Mouse (Mus musculus) embryonic facial prominence, embryonic 13.5 days (tissue): Measurements from ENCODE around the gene Agap2. TPM values are rescaled to one million over a fixed set of nuclear protein-coding genes. Genes with fewer than 3 reads are reported as not detected.

ENCODE experiments used
- ATAC-seq: fragments of 200-750 bp; cut with Nextera tagmentation; 2 replicates; pipeline ENCODE4 v1.8.0; 2017; ENCODE audit warnings: low read depth; ENCODE audit not compliant: insufficient number of reproducible peaks, insufficient read depth, low FRiP score, low TSS enrichment
- H3K27ac ChIP-seq: fragments of 300-500 bp; sonication (generic); 2 replicates; pipeline ENCODE4 v1.5.1; 2015; ENCODE audit warnings: moderate library complexity, mild to moderate bottlenecking, inconsistent platforms
- H3K27me3 ChIP-seq: fragments of 300-500 bp; sonication (generic); 2 replicates; pipeline ENCODE4 v1.6.1; 2015; ENCODE audit warnings: mild to moderate bottlenecking, inconsistent platforms
- H3K36me3 ChIP-seq: fragments of 300-500 bp; sonication (generic); 2 replicates; pipeline ENCODE4 v1.6.1; 2015; ENCODE audit warnings: mild to moderate bottlenecking, inconsistent platforms
- H3K4me1 ChIP-seq: fragments of 300-500 bp; sonication (generic); 2 replicates; pipeline ENCODE4 v1.6.1; 2015; ENCODE audit warnings: inconsistent platforms
- H3K4me2 ChIP-seq: fragments of 300-500 bp; sonication (generic); 2 replicates; pipeline ENCODE4 v1.6.1; 2015; ENCODE audit warnings: moderate library complexity, mild to moderate bottlenecking, inconsistent platforms
- H3K4me3 ChIP-seq: fragments of 300-500 bp; sonication (generic); 2 replicates; pipeline ENCODE4 v1.5.1; 2015; ENCODE audit warnings: mild to moderate bottlenecking, inconsistent platforms
- H3K9ac ChIP-seq: fragments of 300-500 bp; sonication (generic); 2 replicates; pipeline ENCODE4 v1.6.1; 2015; ENCODE audit warnings: mild to moderate bottlenecking, inconsistent platforms
- H3K9me3 ChIP-seq: fragments of 300-500 bp; sonication (generic); 2 replicates; pipeline ENCODE4 v1.6.1; 2016; ENCODE audit warnings: inconsistent platforms
- WGBS: fragments of 180-500 bp; shearing (Covaris S2); methylation state at CpG from one replicate; pipeline ENCODE4 v1.1.7; 2015; ENCODE audit warnings: mixed read lengths; 5-methylcytosine and 5-hydroxymethylcytosine counted together
- polyA plus RNA-seq: library from polyadenylated mRNA; unstranded; fragments of >200 nt; fragmentation: Nextera tagmentation; extraction: Ambion mirVana; gene quantifications from 2 replicates; pipeline ENCODE4 v1.2.1, GENCODE M21; 2015

Agap2 gene
- polyA plus RNA-seq, 1 experiment from 2014 or later, result 0.34 TPM

DNA sequence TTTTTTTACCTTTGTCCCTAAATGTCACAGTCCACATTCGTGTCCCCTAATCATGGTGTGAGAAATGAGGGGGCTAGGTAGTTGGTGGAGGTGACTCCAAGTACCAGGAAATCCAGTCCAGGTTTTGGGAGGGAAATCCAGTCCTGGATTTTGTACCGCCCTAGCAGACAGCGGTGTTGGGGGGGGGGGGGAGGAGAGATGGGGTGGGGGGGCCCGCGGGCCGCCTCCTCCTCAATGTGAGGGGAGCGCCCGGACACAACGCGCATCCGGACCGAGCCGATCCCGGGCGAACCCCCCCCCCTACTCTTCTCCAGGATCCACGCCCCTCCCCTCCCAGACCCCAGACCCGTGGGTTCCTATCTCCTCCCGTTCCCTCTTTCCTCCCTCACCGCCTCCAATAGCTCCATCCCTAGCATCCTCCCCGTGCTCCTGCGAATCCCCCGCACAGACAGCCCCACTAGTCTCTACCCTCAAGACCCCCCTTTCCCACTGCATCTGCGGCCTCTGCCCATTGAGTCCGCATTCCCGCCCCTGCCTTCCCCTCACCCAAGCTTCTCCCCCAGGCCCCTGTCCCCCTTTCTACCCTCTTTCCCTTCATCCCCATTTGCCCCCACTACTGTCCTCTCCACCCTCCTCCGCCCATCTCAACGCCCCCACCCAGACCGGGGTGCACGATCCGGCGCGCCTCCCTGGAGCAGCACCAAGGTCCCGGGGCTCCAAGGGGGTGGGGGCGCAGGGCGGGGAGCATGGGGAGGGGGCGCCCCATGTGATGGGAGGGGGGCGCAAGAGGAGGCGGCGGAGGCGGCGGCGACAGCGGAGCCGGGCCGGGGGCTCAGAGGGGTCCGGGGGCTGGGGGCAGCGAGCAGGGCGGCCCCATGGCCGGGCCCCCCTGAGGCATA lies 3.8 kb downstream of the Agap2 start:
- Histone ChIP-seq H3K9ac (peak overlapping the region; percentile 74), H3K4me3 (peak overlapping the region; percentile 63), H3K27me3 (peaks cover 89% of the 10 kb centered on the region), H3K4me1 (peaks cover 38% of the 10 kb centered on the region), H3K36me3 (no peaks in the 10 kb centered on the region), H3K9me3 (no peaks in the 10 kb centered on the region), H3K27ac (no peak overlapping the region), H3K4me2 (peak overlapping the region; percentile 99)
- ATAC-seq, result peak; percentile 45; the same call in 1 of the 2 replicates
- WGBS, result under 1% methylated on average over 42 of the region's 49 CpGs

DNA sequence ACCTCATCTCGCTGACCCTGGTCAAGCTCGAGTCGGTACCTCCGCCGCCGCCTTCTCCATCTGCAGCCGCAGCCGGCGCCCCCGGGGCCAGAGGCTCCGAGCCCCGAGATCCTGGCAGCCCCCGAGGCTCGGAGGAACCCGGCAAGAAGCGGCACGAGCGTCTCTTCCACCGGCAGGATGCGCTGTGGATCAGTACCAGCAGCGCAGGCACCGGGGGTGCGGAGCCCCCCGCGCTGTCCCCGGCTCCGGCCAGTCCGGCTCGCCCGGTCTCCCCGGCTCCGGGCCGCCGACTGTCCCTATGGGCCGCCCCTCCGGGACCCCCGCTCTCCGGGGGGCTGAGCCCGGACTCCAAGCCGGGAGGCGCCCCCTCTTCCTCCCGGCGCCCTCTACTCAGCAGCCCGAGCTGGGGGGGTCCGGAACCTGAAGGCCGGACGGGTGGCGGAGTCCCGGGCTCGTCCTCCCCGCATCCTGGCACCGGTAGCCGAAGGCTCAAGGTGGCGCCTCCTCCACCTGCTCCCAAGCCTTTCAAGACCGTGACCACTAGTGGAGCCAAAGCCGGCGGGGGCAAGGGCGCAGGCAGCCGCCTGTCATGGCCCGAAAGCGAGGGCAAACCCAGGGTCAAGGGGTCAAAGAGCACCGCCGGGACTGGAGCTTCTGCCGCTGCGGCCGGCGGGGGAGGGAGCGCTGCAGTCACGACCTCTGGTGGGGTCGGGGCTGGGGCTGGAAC lies 4.7 kb downstream of the Agap2 start:
- H3K4me3 ChIP-seq, result peak overlapping the region; percentile 63
- H3K27me3 ChIP-seq, result peaks cover 98% of the 10 kb centered on the region
- H3K9me3 ChIP-seq, result no peaks in the 10 kb centered on the region
- no peak overlapping the region for H3K27ac ChIP-seq
- H3K4me1 ChIP-seq, result peaks cover 38% of the 10 kb centered on the region
- H3K9ac ChIP-seq, result peak overlapping the region; percentile 74
- H3K36me3 ChIP-seq, result no peaks in the 10 kb centered on the region
- 2% methylated on average over 67 of the region's 70 CpGs for WGBS
- peak overlapping the region; percentile 99 for H3K4me2 ChIP-seq
- ATAC-seq, result peak; percentile 23; the same call in 1 of the 2 replicates

DNA sequence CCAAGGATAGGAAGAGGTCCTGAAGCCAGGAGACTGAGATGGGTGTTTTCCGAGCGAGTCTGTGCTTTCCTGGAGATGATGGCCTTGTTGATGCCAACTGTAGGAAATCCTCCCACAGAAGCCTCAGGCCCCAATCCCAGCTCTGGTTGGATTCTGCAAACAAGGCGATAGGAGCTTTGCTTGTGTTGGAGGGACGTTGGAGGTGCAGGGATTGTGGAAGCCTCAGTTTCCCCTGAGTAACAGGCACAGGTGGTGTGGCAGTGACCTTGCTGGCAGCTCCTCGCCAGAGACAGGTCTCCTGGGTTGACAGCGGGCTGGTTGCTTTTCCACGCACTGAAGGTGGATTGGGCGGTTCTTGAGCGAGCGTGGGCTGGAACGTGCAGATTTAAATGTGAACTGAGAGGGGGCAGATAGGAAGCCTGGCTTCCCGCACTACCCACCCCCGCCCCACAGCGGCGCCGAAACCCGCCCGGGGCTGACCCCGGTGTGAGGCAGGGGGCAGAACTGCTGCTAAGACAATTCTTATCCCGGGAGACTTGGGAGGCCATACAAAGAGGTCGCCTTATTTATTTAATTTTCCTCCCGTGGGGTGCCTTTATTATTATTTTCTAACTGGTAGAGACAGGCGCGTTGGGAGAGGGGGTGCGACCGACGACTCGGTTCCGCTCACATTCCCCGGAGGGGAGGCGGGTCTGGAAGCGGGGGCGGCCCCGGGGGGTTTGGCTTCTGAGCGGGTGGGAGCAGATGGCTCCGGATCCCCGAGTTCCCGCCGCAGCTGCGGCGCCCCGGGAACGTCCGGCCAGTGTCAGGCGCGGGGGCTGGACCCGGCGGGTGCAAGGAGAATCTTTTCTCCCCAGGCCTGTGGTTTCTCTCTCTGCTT lies 6.1 kb downstream of the Agap2 start:
- Histone ChIP-seq H3K9me3 (no peaks in the 10 kb centered on the region), H3K36me3 (no peaks in the 10 kb centered on the region), H3K4me1 (peaks cover 38% of the 10 kb centered on the region), H3K4me2 (peak overlapping the region; percentile 99), H3K27ac (no peak overlapping the region), H3K27me3 (peaks cover 94% of the 10 kb centered on the region), H3K4me3 (peak overlapping the region; percentile 63), H3K9ac (peak overlapping the region; percentile 53)
- no peak for ATAC-seq
- 3% methylated on average over 48 of the region's 48 CpGs for WGBS

DNA sequence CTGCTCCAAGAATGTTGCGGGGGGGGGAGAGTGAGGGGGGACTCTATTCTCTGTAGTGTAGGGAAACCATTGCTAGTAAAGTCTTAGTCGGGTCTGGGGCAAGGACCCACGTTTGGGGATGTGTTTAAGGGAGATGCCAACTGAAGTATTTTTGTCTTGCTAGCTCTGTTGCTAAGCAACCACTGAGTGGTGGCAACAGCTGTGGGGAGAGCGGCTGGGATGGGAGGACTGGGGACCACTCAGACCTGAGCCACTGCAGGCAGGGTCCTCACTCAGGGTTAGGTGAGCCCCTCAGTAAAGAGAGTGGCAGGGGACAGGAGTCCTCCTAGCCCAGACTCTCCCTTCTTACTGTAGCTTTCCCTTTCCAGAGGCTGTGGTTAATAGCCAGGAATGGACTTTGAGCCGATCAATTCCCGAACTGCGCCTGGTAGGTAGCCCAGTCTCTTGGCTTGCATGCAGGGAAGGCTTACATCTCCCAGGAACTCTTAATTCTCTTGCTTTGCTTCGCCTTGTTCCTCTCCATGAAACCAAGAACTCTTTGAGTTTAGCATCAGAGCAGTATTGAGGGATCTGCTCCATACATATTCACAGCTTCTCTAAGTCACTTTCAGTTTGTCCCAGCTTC lies 7.0 kb downstream of the Agap2 start:
- H3K27me3 ChIP-seq, result peaks cover 88% of the 10 kb centered on the region
- peaks cover 38% of the 10 kb centered on the region for H3K4me1 ChIP-seq
- no peaks in the 10 kb centered on the region for H3K36me3 ChIP-seq
- no peak for ATAC-seq
- no peak overlapping the region for H3K27ac ChIP-seq
- H3K4me3 ChIP-seq, result peak overlapping the region; percentile 63; the same call in 1 of the 2 replicates
- 29% methylated on average over 8 of the region's 8 CpGs for WGBS
- H3K4me2 ChIP-seq, result peak overlapping the region; percentile 99
- H3K9ac ChIP-seq, result no peak overlapping the region
- no peaks in the 10 kb centered on the region for H3K9me3 ChIP-seq

DNA sequence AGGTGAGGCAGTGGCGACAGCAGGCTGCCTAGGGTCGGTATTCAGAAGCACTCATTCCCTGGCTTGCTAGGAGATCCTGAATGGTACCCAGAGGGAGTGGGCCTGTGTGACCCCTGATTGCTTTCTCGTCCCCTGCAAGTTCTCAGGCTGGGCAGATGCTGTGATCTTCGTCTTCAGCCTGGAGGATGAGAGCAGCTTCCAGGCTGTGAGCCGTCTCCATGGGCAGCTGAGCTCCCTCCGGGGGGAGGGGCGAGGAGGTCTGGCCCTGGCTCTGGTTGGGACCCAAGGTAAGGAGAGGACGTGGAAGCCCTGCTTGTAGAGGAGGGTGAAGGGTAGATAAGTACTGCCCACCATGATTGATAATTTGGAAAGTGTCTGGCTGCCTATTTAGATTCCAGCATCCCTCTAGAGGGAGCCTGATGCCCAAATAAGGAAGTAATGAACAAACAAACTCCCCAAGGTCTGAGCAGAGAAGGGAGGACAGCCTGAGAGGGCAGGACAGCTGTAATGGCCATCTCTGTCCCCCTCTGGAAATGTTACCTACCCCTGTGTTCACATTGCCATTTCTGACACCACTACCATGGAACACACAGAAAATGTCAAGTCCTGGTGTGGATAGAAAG lies 8.3 kb downstream of the Agap2 start:
- Histone ChIP-seq H3K9me3 (no peaks in the 10 kb centered on the region), H3K9ac (no peak overlapping the region), H3K36me3 (no peaks in the 10 kb centered on the region), H3K4me2 (no peak overlapping the region), H3K4me1 (peaks cover 28% of the 10 kb centered on the region), H3K27me3 (peaks cover 88% of the 10 kb centered on the region), H3K4me3 (no peak overlapping the region), H3K27ac (no peak overlapping the region)
- no peak for ATAC-seq
- WGBS, result 29% methylated on average over 8 of the region's 8 CpGs

DNA sequence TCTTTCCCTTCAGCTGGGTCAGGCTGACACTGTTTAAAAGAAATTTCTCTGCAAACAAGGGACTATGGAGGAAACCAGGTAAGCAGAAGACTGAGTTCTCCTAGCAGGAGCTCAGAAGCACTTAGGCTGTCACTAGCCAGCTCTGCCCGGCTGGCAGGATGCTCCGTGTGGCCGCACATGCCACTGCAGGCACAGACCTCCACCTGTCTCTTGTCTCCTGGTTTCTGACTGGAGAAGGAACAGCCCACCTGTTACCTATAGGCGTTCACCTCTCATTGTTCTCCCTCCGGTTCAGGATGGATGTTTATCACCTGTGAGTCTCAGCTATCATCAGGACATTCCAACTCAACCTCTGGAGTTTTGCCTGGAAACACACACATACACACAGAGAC lies 8.8 kb downstream of the Agap2 start:
- 49% methylated on average over 5 of the region's 5 CpGs for WGBS
- Histone ChIP-seq H3K36me3 (no peaks in the 10 kb centered on the region), H3K4me1 (peaks cover 27% of the 10 kb centered on the region), H3K9me3 (no peaks in the 10 kb centered on the region), H3K9ac (no peak overlapping the region), H3K4me3 (no peak overlapping the region), H3K27ac (no peak overlapping the region), H3K4me2 (no peak overlapping the region), H3K27me3 (peaks cover 88% of the 10 kb centered on the region)
- ATAC-seq, result no peak

DNA sequence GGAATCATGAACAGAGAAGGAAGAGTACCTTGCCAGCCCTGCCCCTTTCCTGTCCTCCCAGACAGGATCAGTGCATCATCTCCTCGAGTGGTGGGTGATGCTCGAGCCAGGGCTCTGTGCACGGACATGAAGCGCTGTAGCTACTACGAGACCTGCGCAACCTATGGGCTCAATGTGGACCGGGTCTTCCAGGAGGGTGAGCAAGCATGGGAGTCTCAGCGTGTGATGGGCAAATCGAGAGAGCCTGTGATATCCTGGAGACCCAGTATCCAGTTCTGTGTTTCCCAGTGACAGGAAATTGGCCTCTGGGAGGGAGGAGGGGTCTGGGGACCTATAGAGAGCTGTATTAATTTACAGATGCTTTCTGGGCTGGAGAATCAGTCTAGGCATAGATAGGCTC lies 10.0 kb downstream of the Agap2 start:
- H3K27ac ChIP-seq, result no peak overlapping the region
- H3K4me2 ChIP-seq, result no peak overlapping the region
- 81% methylated on average over 9 of the region's 9 CpGs for WGBS
- no peaks in the 10 kb centered on the region for H3K36me3 ChIP-seq
- peaks cover 22% of the 10 kb centered on the region for H3K4me1 ChIP-seq
- peaks cover 88% of the 10 kb centered on the region for H3K27me3 ChIP-seq
- ATAC-seq, result no peak
- no peak overlapping the region for H3K4me3 ChIP-seq
- H3K9ac ChIP-seq, result no peak overlapping the region
- H3K9me3 ChIP-seq, result no peaks in the 10 kb centered on the region

DNA sequence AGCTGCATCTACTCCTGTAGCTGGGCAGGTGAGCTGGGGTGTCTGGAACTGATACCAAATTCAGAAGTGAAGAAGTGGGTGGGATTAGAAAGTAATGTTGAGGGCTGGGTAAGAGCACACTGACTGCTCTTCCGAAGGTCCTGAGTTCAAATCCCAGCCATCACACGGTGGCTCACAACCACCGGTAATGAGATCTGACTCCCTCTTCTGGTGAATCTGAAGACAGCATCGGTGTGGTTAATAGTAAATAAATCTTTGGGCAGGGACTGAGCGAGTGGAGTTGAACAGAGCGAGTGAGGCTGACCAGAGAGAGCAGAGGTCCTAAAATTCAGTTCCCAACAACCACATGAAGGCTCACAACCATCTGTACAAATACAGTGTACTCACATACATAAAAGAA lies 10.5 kb downstream of the Agap2 start:
- Histone ChIP-seq H3K27me3 (peaks cover 88% of the 10 kb centered on the region), H3K4me1 (peaks cover 19% of the 10 kb centered on the region), H3K36me3 (no peaks in the 10 kb centered on the region), H3K4me3 (no peak overlapping the region), H3K4me2 (no peak overlapping the region), H3K27ac (no peak overlapping the region), H3K9me3 (no peaks in the 10 kb centered on the region), H3K9ac (no peak overlapping the region)
- ATAC-seq, result no peak
- WGBS, result 73% methylated on average over 6 of the region's 6 CpGs

DNA sequence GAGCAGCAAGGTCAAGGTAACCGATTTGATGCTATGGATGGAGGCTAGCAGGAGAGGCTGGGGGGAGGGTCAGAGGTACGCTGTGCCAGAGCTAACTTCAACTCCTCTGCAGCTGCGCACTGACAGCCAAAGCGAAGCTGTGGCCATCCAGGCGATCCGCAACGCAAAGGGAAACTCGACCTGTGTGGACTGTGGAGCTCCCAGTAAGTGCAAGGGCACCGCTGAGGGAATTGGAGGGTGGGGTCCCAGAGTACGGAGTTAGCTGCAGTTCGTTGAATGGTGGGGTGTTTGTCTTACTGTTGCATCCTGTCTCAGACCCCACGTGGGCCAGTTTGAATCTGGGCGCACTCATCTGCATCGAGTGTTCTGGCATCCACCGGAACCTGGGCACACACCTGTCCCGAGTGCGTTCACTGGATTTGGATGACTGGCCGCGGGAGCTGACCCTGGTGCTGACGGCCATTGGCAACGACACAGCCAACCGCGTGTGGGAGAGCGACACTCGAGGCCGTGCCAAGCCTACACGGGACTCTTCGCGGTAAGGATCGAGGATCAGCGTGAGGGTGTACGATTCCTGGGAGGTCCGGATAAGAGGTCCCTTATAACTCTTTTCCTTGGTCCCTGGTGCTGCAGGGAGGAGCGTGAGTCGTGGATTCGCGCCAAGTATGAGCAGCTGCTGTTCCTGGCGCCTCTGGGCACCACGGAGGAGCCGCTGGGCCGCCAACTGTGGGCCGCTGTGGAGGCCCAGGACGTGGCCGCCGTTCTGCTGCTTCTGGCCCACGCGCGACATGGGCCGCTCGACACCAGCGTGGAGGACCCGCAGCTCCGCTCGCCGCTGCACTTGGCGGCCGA lies 15.7 kb downstream of the Agap2 start:
- H3K27me3 ChIP-seq, result peaks cover 70% of the 10 kb centered on the region
- ATAC-seq, result no peak
- 7% methylated on average over 57 of the region's 57 CpGs for WGBS
- H3K4me2 ChIP-seq, result peak overlapping the region; percentile 55
- peaks cover 33% of the 10 kb centered on the region for H3K4me1 ChIP-seq
- H3K36me3 ChIP-seq, result peaks cover 8% of the 10 kb centered on the region
- no peak overlapping the region for H3K27ac ChIP-seq
- H3K4me3 ChIP-seq, result peak overlapping the region; percentile 32
- H3K9ac ChIP-seq, result peak overlapping the region; percentile 27; the same call in 1 of the 2 replicates
- H3K9me3 ChIP-seq, result no peaks in the 10 kb centered on the region
